Mouse (Mus musculus) left cerebral cortex, postnatal 14 days (tissue): ENCODE data around the gene Slc1a1. TPM values are rescaled to one million over a fixed set of nuclear protein-coding genes. Genes with fewer than 3 reads are reported as not detected.

Experiments used
- DNase-seq, 2 experiments: peaks; one replicate each; pipeline ENCODE4 v3.0.0; 2021 to 2022; ENCODE audit warnings: low spot score in 2 of 2, mixed read lengths in 1 of 2
- intact Hi-C: fragments of 180-260 bp; cut with DNase I; formaldehyde crosslinking; loops from one replicate; pipeline ENCODE4 v1.15.1; 2025
- long read RNA-seq, 2 experiments: library from polyadenylated mRNA; stranded (forward); transcript quantifications; one replicate each; pipeline ENCODE4 v2.0.0; 2021
- total RNA-seq, 2 experiments: library from RNA; stranded (reverse); gene quantifications; 2 replicates each; pipeline ENCODE4 v1.2.3; 2021

Slc1a1 gene
- 100 to 1,000 TPM; 107 to 115 TPM for total RNA-seq
- long read RNA-seq, experiment 1, transcript Slc1a1-201 (12 exons, 3,800 nt): major isoform, 76 of 101 reads
- long read RNA-seq, experiment 1, partial matches to known transcripts: 9 of 101 reads
- long read RNA-seq, experiment 1, other reads (novel, unspliced or antisense): 13 of 101 reads
- long read RNA-seq, experiment 2, transcript Slc1a1-201 (12 exons, 3,800 nt): major isoform, 60 of 78 reads
- long read RNA-seq, experiment 2, partial matches to known transcripts: 17 of 78 reads
- long read RNA-seq, experiment 2, other reads (novel, unspliced or antisense): 0 of 78 reads

GRCm38 (mm10) chr19:28834798-28835499 lies at the start of gene Slc1a1:
Slc1a1 (plus strand) TSS chr19:28835049.
- DNase-seq: peak; percentile 76 to 85
- intact Hi-C loops: loop anchor here (5.0 kb wide), 1 partner anchor 52 kb away; no protein-coding TSS in a partner anchor

- intact Hi-C loops: no loop called here
- DNase-seq: no peak
Observed at GRCm38 (mm10) chr19:28790196-28790595, 44.7 kb upstream of the Slc1a1 start.

GRCm38 (mm10) chr19:28793307-28793706 lies 41.5 kb upstream of the Slc1a1 start:
- intact Hi-C loops: no loop called here
- no peak for DNase-seq

DNA sequence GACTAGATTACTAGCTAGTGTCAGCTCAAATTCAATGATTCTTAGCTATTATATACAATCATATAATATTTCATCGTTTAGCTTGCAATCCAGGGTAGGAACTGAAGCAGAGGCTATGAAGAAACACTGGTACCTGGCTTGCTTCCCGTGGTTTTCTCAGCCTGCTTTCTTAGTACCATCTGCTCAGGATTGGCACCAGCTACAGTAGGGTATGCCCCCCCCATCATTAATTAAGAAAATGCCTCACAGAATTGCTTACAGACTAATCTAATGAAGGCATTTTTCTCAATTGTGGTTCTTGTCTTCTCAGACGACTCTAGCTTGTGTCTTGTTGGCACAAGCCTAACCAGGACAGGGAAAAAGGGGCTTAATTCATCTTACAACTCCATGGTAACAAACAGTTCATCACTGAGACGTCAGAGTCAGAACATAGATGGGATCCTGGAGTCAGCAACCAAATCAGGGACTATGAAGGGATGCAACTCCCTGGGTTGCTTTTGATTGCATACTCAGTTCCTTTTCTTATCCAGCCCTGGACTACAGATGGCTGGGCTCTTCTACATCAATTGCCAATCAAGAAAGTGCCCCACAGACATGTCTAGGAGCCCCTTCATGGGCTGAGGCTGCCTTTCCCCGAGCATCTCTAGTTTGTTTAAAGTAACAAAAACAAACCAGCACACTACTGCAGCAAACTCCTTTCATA lies 38.6 kb upstream of the Slc1a1 start:
- intact Hi-C loops: no loop called here

GRCm38 (mm10) chr19:28796966-28797365 lies 37.9 kb upstream of the Slc1a1 start:
- intact Hi-C loops: no loop called here
- DNase-seq: no peak

More for the DNA sequence above, 38.6 kb upstream of the Slc1a1 start:
- DNase-seq: no peak

GRCm38 (mm10) chr19:28797611-28798010 lies 37.2 kb upstream of the Slc1a1 start:
- DNase-seq: no peak
- intact Hi-C loops: no loop called here

DNA sequence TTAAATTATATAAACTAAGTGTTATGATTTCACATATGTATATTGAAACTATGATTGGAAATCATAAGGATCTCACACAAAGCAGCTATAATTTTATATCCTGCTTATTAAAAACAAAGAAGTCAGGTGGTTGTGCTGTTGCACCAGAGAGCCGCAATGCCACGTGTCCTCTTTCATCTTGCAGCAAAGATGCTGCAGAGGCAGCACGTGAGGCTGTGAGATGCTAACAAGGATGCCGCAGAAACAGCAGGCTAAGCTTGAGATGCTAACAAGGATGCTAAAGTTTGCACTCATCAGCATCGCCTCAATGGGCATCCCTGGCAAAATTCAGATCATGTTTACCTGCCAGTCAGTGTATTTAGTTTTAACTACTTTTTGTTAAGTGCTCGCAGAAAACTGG lies 34.4 kb upstream of the Slc1a1 start:
- DNase-seq: peak; percentile 15 to 17
- intact Hi-C loops: no loop called here

DNA sequence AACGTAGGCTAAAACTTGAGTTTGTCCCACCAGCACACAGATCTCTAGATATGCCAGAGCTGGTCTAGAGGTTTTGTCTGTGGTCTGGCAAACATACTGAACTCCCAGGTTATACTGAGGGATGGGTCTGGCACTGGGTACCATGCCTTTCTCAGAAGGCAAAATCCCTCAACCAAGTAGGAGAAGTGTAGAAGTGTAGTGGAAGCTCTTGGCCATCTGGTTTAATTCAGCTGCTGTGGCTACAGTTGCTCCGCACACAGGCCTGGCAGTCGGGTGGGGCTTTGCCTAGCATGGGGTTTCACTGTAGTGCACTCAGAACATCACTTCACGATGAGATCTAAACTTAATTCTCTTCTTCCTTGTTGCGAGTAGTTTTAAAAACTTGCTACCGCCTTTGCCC lies 28.6 kb upstream of the Slc1a1 start:
- intact Hi-C loops: no loop called here
- DNase-seq: no peak

DNA sequence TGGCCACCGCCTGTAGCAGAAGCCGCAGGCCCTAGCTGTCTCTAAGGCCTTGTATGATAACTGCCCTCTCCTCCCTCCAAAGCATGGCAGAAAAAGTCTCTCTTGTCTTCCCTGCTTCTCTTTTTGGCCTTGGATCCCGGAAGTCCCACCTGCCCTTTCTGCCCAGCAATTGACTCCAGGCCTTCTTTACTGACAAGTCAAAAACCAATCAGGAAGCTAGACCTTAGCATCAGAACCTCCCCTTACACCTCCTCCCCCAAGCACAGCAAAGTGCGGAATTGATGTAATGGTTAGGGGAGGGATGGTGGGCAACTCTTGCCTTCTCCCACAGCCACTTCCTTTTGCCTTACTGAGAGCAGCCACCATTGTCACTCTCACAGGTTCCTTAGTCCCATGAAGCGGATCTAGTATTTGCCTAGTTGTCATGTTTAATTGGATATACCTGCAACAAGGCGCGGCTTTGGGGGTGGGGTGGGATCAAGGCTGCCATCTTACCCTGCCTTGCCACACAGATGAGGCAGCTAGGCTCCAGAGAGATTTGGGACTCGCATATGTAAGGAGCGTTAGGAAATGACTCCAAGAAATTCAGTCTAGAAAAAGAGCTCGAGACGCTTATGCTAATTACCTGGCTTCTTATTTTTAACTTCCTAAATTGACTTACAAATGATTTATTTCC lies 27.9 kb upstream of the Slc1a1 start:
- no peak for DNase-seq
- intact Hi-C loops: no loop called here

DNA sequence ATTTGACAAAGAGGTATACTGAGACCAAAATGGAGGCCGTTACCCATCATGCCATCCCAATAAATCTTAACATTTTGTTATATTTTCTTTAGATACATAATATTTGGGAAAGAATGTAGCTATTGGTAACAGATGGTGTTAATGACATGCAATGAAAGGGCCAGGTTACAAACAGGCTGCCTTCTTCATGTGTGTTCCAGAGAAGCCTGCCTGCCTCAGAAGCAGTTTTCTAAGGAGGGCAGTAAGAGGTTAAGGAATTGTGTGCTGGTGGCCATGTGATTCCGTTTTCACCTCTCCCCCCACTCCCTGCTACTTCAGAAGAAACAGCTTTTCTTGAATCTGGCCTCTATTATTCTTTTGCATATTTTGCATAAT lies 27.4 kb upstream of the Slc1a1 start:
- no peak for DNase-seq
- intact Hi-C loops: no loop called here

GRCm38 (mm10) chr19:28818286-28818685 lies 16.6 kb upstream of the Slc1a1 start:
- DNase-seq: no peak
- intact Hi-C loops: no loop called here

DNA sequence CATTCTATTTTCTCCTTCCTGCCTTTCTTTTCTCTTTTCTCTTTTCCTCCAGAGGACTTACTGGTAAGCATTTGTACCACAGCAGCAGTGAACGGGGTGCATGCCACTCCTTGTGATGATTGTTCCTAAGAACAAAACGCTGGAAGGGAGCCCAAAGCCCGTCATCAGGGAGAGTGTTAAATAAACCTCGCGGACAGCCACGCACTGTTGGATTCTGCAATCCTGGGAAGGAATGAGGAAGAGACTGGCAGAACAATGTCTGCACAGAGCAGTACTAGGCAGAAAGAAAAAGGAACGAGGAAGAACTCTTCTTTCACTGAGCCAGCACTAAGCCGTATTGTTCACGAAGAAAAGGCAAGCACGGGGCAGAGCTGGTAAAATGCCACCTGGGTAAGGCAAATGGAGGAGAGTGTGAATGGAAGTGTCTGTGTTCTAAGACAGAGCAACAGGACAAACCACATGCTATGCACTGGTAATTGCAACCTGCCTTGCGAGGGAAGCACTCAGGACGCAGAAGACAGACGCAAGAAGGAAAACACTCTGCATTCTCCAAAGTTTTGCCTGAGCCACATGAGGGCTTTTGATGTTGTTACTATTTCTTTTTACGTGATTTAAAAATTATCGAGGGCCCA lies 7.0 kb upstream of the Slc1a1 start:
- DNase-seq: no peak
- intact Hi-C loops: no loop called here

DNA sequence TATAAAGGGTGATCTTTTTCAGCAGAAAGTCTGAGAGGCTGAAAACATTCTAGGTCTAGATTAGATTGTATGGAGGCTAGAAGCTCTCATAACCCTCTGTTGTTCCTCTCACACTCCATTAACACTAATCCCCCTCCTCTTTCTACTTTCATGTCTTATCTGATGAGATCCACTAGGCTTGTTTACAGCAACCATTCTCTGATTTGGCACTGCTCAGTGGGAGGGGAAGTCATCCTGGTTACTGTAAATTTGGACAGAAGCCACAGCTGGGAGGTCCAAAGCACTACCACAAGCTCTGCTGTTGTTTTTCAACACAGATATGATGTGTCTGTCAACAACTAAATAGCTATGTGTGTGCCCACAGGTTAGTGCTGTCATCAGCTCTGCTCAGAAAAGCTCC lies 3.5 kb upstream of the Slc1a1 start:
- intact Hi-C loops: no loop called here
- no peak for DNase-seq

- intact Hi-C loops: no loop called here
- DNase-seq: no peak
Observed at GRCm38 (mm10) chr19:28832605-28833004, 2.2 kb upstream of the Slc1a1 start.

DNA sequence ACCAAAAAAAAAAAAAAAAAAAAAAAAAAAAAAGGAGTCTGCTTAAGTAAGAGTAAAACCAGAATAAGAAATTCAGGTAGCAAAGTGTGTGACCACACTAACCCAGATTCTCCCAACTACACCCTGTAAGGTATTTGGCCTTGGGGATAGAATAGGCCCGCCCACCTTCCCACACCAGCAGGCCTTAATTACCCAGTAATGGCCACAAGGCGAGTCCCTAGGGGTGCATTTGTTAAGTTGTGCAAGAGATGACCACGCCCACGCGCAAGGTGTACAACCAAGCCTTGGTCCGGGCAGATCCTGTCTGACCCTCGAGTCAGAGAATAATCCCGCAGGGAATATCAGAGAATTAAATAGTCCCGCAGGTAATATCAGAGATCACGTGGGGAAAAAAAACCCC lies 461 bp upstream of the Slc1a1 start:
- intact Hi-C loops: no loop called here
- peak in 1 of 2 experiments; percentile 20 for DNase-seq

- peak; percentile 12 to 17 for DNase-seq
- intact Hi-C loops: loop anchor here (5.0 kb wide), 1 partner anchor 52 kb away; no protein-coding TSS in a partner anchor
Observed at GRCm38 (mm10) chr19:28835500-28835864, 633 bp downstream of the Slc1a1 start.

DNA sequence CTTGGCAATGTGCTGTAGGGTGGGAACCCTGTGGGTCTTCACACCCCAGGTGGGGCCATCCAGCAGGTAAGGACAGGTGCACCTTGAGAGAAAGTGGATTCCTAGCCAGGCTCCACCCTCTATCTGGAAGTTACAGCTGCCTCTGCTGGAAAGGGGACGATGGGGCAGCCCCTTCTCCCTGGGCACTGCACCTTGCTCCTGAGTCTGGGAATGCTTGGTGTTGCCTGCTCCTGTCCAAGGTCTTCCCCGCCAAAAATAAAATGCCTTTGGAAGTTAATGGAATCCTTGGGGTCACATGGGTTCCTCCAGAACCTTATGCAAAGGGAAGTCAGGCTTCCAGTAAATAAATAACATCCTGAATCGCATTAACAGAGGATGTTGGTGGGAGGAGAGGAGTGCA lies 1.3 kb downstream of the Slc1a1 start:
- no peak for DNase-seq
- intact Hi-C loops: loop anchor here (5.0 kb wide), 1 partner anchor 51 kb away; no protein-coding TSS in a partner anchor

DNA sequence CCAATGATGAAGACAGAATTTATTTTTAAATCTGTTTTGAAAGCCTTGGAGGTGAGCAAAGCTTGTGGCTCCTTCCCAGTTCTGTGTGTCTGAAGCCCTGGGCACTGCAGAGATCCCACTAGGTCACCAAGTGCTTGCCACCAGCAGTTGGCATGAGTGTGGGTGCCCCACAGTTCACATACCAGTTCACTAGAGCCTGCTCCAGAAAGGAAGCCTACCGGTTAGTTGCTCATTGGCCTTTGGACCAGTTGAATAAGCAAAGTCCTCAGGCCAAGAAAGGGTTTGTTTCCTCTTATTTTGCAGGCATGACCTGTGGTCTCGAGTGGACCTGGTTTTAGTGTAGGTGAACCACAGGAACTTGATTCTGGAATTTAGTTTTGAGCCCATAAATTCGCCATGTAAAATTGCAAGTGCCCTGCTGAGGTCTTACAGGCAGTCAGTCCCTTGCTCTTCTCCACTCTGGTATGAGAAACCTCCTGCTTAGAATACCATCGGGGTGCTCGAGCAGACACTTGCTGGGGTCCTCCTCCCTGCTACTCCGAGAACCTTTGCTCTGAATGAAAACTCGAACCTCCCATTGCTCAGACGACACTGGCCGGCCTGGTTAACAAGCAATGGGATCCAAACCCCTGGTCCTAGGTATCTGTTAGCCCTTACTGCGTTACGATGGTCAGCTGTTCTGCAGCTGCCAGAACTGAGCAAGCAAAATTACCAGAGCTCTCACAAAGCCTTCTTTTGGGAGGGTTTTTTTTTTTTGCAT lies 2.0 kb downstream of the Slc1a1 start:
- intact Hi-C loops: loop anchor here (5.0 kb wide), 1 partner anchor 50 kb away; no protein-coding TSS in a partner anchor

GRCm38 (mm10) chr19:28838796-28839195 lies 3.9 kb downstream of the Slc1a1 start:
- intact Hi-C loops: loop anchor here (5.0 kb wide), 1 partner anchor 49 kb away; no protein-coding TSS in a partner anchor

More for the DNA sequence above, 2.0 kb downstream of the Slc1a1 start:
- DNase-seq: no peak

More at GRCm38 (mm10) chr19:28838796-28839195, 3.9 kb downstream of the Slc1a1 start:
- no peak for DNase-seq
